Mouse (Mus musculus): ENCODE measurements around the gene Thsd4.
"Not testable (repeated sequence)": the region's sequence is repeated elsewhere in the genome, so short reads cannot be mapped to it uniquely, and the experiment has no call there.

The Thsd4 gene

GRCm38 (mm10) chr9:59991407-59991806 lies 530.4 kb downstream of the Thsd4 start:
- no peak for DNase-seq (ENCODE audit: low read depth, low spot score)

GRCm38 (mm10) chr9:59989864-59990263 lies 532.0 kb downstream of the Thsd4 start:
- peak; percentile 76 for DNase-seq (ENCODE audit: low read depth, low spot score)

DNA sequence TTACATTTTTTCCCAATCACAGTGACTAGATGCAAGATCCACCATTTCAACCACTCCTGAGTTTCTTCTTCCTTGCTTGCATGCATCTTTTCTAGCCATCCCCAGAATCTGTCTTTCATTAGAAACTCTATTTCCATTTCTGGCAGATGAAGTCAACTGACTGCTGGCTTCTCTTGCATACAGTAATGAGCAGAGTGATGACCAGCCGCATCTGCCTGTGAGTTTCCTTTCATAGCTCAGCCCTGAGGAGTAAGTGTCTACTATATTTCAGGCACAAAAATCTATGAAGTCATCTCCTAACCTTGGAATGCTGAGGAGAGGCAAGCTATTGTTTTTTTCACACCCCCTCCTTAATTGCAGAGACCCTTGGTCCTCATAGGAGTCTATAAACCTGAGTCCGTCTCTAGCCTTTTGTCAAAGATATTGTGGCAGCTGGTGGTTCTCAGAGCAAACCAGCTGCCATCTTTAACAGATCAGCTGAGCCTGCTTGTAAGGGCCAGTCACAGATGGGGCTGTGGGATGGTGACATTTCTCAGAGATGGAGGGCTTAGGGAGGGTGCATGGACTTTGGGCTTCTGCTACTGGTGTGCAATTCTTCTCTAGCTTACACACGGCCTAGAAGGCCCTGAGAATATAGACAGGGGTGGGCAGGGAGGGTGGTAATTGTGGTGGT lies 535.8 kb downstream of the Thsd4 start:
- DNase-seq (ENCODE audit: low read depth, low spot score): no peak

DNA sequence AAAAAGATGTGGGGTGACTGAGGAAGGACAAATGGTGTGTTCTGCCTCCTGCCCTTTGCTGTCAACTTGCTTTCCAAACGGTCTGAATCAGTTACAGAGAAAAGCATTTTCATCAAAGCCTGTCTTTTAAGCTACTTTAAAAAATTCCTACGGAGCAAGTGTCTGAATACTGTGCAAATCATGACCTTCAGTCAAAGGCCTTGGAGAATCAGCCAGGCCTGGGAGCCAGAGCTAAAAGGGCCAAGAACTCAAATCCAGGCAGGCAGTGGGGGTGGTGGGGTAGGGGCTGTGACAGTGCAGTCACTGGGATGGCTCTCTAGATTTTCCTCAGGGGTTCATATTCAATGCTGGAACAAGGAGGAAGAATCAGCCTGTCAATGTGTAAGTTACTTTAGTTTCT lies 540.7 kb downstream of the Thsd4 start:
- DNase-seq (ENCODE audit: low read depth, low spot score): no peak

DNA sequence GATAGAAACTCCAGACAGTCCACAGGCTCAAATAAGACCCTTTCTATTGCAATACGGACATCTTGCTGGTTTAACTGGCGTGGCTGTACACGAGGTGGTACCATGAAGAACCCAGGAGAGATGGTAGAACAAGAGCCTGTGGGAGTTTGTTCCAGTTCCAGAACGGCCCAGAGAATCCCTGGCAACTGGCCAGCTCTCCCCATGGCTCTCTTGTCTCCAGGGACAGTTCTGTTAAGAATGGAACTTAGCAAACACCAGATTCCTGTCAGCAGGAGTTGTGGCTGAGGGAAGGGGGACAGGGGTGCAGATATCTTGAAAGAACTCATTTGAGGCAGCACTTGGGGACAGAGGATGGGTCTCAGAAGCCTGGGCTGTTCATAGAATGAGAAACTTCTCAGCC lies 550.6 kb downstream of the Thsd4 start:
- no peak for DNase-seq (ENCODE audit: low read depth, low spot score)

DNA sequence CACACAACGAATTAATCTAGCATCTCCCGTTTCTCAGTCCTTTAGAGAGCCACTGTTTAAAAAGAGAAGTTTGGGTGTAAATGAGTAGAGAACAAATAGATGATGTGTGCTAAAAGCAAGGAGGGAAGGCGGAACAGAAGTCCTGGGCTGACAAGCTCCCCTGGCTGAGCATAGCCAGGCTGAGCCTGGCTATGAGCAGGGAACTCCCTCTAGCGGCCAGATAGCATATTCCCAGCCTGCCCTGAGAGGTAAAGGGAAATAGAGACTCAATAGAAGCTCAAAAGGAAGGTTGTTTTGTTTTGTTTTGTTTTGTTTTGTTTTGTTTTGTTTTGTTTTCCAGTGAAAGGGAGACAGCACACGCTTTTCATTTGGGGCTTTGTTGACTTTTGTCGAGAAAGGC lies 552.5 kb downstream of the Thsd4 start:
- peak; percentile 72 for DNase-seq (ENCODE audit: low read depth, low spot score)

- DNase-seq (ENCODE audit: low read depth, low spot score): no peak
These were observed 556.8 kb downstream of the Thsd4 start for GRCm38 (mm10) chr9:59965046-59965445.

DNA sequence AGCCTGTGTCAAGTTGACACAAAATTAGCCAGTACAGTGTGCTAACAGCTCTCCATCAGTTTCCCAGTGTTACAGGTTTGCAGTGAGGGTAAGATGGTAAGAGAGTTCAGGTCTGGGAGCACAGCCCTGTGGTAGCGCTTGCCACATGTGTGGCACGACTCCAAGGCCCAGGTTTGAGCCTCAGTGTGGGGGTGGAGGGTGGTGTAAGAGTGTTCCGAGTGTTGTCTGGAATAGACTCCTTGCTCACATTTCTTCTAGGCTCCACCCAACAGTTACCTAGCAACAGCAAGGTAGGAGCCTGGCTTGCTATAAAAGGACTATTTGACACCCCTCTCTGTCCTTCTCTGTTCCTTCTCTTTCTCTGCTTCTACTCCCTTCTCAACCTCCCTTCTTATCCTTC lies 557.5 kb downstream of the Thsd4 start:
- peak; percentile 68 for DNase-seq (ENCODE audit: low read depth, low spot score)

DNA sequence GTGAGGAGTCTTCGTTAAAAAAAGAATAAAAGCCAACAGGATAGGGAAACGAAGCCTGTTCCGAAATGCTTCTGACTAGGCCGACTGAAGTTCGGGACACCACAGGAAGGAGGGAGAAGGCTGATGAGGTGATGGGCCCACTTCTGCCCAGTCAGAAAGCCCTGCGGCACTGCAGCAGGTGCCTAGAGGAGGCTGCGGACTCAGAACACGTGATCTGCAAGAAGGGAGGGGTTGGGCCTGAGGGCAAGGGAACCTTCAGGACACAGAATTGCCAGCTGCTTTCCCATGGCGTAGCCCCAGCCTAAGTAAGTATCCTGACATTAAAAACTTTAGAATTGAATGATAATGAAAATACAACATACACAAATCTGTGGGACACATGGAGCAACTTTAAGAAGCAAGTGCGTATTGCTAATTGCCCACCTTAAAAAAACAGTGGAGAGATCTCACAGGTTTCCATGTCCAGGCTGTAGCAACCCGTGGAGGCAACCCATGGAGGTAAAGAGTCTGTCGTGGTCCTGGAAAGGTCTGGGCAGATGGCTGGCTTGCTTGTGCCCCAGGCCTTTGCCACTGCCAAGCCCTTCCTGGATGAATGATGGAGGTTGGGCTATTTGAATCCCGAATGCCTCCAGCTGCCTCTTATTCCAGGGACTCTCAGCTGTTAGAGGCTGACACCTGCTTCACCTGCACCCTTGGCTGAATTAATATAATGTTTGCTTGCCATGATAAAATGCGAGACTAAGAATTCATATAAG lies 560.5 kb downstream of the Thsd4 start:
- DNase-seq (ENCODE audit: low read depth, low spot score): no peak

DNA sequence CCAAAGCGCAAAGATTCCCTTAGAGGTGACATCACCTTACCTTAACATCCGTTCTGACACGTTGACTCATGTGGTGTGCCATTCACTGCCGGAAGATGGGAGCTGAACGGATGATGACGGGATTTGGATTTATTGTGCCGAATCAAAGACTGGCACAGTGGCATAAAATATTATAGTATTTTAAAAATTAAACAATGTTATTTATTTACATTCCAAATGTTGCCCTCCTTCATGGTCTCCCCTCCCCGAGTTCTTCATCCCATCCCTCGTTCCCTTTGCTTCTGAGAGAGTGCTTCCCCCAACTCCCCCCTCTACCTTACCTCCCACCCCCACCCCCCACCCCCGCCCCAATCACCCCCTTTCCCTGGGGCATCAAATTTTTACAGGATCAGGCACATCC lies 561.3 kb downstream of the Thsd4 start, which contains the start of gene Nr2e3:
Gene Nr2e3 (minus strand): TSS at position 101 of the 400 bp plus-strand sequence.
- no peak for DNase-seq (ENCODE audit: low read depth, low spot score)

- peak; percentile 97 for DNase-seq (ENCODE audit: low read depth, low spot score)
These were observed 562.6 kb downstream of the Thsd4 start for GRCm38 (mm10) chr9:59959276-59959675.

GRCm38 (mm10) chr9:59958115-59958514 lies 563.7 kb downstream of the Thsd4 start:
- not testable (repeated sequence) for DNase-seq (ENCODE audit: low read depth, low spot score)

- DNase-seq (ENCODE audit: low read depth, low spot score): peak; percentile 59
These were observed 565.4 kb downstream of the Thsd4 start for GRCm38 (mm10) chr9:59956496-59956895.

DNA sequence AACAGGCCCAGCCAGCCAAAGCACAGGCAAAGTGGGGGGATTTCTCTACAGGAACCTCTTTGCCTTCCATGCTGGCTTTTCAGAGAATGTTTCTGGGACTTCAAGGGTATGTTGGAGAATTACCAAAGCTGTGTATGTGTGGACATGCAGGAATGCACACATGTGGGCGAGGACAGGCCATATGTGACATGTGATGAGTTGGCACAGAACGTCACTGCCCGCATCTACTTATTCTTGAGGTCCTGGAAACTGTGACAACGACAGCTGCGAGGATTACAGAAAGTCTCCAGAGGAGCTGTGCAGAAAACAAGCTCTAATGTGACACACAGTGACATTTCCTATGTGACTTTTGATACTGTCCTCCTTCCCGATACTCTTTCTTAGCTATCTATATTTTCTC lies 566.2 kb downstream of the Thsd4 start:
- DNase-seq (ENCODE audit: low read depth, low spot score): no peak

GRCm38 (mm10) chr9:59955199-59955598 lies 566.6 kb downstream of the Thsd4 start:
- no peak for DNase-seq (ENCODE audit: low read depth, low spot score)

DNA sequence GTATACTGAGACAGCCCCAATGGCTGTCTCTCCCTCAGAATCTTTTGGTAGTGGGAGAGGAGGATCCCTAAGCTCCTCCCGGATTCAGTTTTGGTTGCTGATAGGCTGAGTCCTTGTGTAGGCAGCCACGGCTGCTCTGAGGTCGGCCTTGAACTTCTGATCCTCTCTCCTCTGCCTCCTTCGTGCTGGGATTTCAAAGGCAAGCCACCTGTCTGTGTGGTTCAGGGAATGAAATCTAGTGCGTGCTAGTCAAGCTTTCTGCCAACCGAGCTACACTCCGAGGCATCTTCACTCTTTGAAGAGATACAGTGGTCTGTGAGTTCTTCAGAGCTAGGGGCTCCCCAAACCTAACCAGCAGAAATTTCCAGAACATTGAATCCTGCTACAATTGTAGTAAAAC lies 568.3 kb downstream of the Thsd4 start:
- DNase-seq (ENCODE audit: low read depth, low spot score): no peak

- DNase-seq (ENCODE audit: low read depth, low spot score): no peak
These were observed 569.3 kb downstream of the Thsd4 start for GRCm38 (mm10) chr9:59952515-59953070.

DNA sequence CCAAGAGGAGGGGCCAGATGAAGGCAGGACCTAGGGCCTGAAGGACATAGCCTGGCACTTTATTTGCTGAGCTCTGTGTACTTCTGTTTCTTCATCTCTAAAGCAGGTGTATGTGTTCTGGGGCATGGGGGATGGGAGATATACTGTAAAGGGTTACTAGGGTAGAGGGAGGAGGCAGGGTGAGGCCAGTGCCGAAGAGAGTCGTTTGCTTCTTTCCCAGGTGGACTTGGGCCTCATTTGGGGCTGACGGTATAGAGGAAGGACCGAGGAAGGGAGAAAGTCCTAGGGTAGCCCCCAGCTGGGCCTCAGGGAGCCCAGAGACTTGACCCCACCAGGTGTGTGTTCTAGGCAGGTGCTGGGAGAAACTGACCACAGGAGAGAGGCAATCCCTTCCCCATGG lies 569.9 kb downstream of the Thsd4 start:
- no peak for DNase-seq (ENCODE audit: low read depth, low spot score)

GRCm38 (mm10) chr9:59951001-59951750 lies 570.7 kb downstream of the Thsd4 start:
- no peak for DNase-seq (ENCODE audit: low read depth, low spot score)

- DNase-seq (ENCODE audit: low read depth, low spot score): no peak
These were observed 571.9 kb downstream of the Thsd4 start for GRCm38 (mm10) chr9:59949981-59950380.

DNA sequence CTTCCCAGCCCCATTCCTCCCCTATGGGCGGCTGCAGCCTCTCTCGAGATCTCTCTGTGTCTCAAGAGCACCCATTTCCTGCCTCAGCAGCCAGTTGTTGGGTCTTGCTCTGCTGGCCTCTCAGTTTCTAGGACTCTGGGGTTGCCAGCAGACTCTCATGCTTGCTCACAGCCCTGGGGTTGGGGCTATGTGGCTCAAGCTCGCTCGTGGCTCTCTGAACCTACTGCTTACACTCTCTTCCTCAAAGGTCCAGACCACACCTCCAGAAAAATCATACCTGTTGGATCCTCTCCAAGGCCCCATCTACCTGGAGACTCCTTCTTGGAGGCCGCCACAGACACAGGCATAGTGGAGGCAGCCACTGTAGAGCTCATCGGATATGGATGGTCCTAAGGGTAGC lies 572.3 kb downstream of the Thsd4 start:
- DNase-seq (ENCODE audit: low read depth, low spot score): no peak

- no peak for DNase-seq (ENCODE audit: low read depth, low spot score)
These were observed 573.1 kb downstream of the Thsd4 start for GRCm38 (mm10) chr9:59948691-59949250.

Data from R1 (cell line).